Mouse (Mus musculus) heart, embryonic 16.5 days (tissue): Measurements from ENCODE around the gene Gm17334. TPM values are rescaled to one million over a fixed set of nuclear protein-coding genes. Genes with fewer than 3 reads are reported as not detected.

Experiments used
- ATAC-seq: fragments of 200-750 bp; cut with Nextera tagmentation; replicated peaks from 2 replicates; pipeline ENCODE4 v1.8.0; 2017; ENCODE audit warnings: moderate number of reproducible peaks; ENCODE audit not compliant: insufficient read depth, low FRiP score; ENCODE audit errors: extremely low read depth
- H3K27ac ChIP-seq: fragments of 300-500 bp; sonication (generic); 2 replicates; pipeline ENCODE4 v1.5.1; 2014; ENCODE audit warnings: mild to moderate bottlenecking, low read length, control low read depth, moderate library complexity
- H3K27me3 ChIP-seq: fragments of 300-500 bp; sonication (generic); 2 replicates; pipeline ENCODE4 v1.6.1; 2014; ENCODE audit warnings: low read length, mixed read lengths; ENCODE audit not compliant: control insufficient read depth, insufficient read depth
- H3K36me3 ChIP-seq: fragments of 300-500 bp; sonication (generic); 2 replicates; pipeline ENCODE4 v1.6.1; 2014; ENCODE audit not compliant: control insufficient read depth, insufficient read depth
- H3K4me1 ChIP-seq: fragments of 300-500 bp; sonication (generic); 2 replicates; pipeline ENCODE4 v1.6.1; 2014; ENCODE audit warnings: low read length, mixed read lengths; ENCODE audit not compliant: control insufficient read depth, insufficient read depth
- H3K4me2 ChIP-seq: fragments of 300-500 bp; sonication (generic); 2 replicates; pipeline ENCODE4 v1.6.1; 2014; ENCODE audit warnings: low read depth, mild to moderate bottlenecking, control low read depth, low read length
- H3K4me3 ChIP-seq: fragments of 300-500 bp; sonication (generic); 2 replicates; pipeline ENCODE4 v1.5.1; 2014; ENCODE audit warnings: mild to moderate bottlenecking, control low read depth, low read length
- H3K9ac ChIP-seq: fragments of 300-500 bp; sonication (generic); 2 replicates; pipeline ENCODE4 v1.6.1; 2014; ENCODE audit warnings: low read length, control low read depth
- H3K9me3 ChIP-seq: fragments of 300-500 bp; sonication (generic); replicated peaks from 2 replicates; pipeline ENCODE4 v1.6.1; 2016; ENCODE audit warnings: low read length; ENCODE audit not compliant: control insufficient read depth
- WGBS: fragments of 180-500 bp; shearing (Covaris S2); extraction: QIAGEN DNeasy Blood & Tissue Kit; methylation state at CpG from one replicate; pipeline ENCODE4 v1.1.7; 2014; 5-methylcytosine and 5-hydroxymethylcytosine counted together
- polyA plus RNA-seq: library from polyadenylated mRNA; unstranded; fragments of >200 nt; fragmentation: Nextera tagmentation; extraction: Ambion mirVana; gene quantifications from 2 replicates; pipeline ENCODE4 v1.2.1, GENCODE M21; 2015

Gm17334 gene
- polyA plus RNA-seq, 1 experiment from 2014 or later = 0.53 TPM

DNA sequence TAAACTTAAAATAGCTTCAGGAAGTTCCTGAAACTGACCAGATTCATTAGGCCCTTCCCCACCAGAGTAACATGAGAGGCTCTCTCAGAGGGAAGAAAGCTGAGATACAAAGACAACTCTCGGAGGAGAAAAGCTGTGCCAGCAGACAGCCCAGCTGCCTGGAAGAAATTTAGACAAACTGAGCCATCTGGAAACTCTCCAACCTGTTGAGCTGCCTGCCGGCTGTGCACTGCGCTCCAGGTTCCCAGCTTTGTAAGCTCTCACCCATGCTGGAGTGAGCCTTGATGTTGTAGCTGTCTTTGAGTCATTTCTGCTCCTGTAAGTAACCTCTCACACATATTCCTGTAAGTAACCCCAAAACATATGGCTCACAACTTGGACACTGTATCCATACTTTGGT lies 20.0 kb upstream of the Gm17334 start:
- Histone ChIP-seq H3K36me3 (no peaks in the 10 kb centered on the region), H3K27ac (no peak overlapping the region), H3K4me3 (no peak overlapping the region), H3K9ac (no peak overlapping the region), H3K9me3 (peaks cover 4% of the 10 kb centered on the region; the same call in 1 of the 2 replicates), H3K4me1 (peaks cover 27% of the 10 kb centered on the region), H3K4me2 (no peak overlapping the region), H3K27me3 (no peaks in the 10 kb centered on the region)
- no peak for ATAC-seq
- WGBS = 59% methylated on average over 3 of the region's 3 CpGs

DNA sequence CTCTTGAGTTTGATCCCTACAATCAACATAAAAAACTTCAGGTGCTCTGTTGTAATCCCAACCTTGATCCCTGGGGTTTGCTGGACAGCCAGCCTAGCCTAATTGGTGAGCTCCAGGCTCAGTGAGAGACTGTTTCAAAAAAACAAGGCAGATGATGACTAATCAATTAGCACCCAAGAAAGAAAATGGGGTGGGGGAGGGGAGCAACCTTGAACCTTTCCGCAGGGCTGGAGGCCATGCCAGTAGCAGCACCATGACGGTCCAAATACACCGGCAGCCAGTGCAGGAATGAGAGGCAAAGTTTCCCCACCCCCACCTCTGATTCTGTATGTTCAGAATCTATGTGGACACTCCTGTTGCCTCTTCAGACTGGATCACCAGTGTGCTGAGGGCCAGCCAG lies 16.3 kb upstream of the Gm17334 start:
- 59% methylated on average over 3 of the region's 3 CpGs for WGBS
- Histone ChIP-seq H3K9ac (no peak overlapping the region), H3K27ac (no peak overlapping the region), H3K36me3 (no peaks in the 10 kb centered on the region), H3K4me2 (no peak overlapping the region), H3K4me3 (no peak overlapping the region), H3K27me3 (no peaks in the 10 kb centered on the region), H3K4me1 (peaks cover 4% of the 10 kb centered on the region), H3K9me3 (peaks cover 4% of the 10 kb centered on the region; the same call in 1 of the 2 replicates)
- no peak for ATAC-seq

DNA sequence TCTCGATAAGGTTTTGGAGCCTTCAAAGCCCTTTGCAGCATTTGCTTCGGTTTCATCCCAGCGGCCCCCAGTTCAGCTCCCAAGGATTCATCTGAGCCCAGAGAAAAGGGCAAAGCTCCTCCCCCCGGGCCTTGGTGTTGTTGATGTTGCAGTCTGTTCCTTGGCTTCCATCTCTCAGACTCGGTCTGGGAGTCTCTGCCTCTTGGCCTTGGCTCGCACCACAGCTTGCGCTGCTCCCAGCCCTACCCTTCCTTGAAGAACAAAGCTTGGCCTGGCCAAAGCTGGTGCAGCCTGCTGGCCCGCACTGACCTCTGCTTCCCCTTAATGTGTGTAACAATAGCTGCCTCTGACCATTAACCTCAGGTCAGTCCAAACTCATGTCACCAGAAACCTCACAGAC lies 15.2 kb upstream of the Gm17334 start:
- Histone ChIP-seq H3K4me3 (no peak overlapping the region), H3K9me3 (peaks cover 4% of the 10 kb centered on the region; the same call in 1 of the 2 replicates), H3K4me1 (no peaks in the 10 kb centered on the region), H3K27ac (no peak overlapping the region), H3K36me3 (no peaks in the 10 kb centered on the region), H3K4me2 (no peak overlapping the region), H3K9ac (no peak overlapping the region), H3K27me3 (no peaks in the 10 kb centered on the region)
- no peak for ATAC-seq
- 74% methylated on average over 8 of the region's 8 CpGs for WGBS

DNA sequence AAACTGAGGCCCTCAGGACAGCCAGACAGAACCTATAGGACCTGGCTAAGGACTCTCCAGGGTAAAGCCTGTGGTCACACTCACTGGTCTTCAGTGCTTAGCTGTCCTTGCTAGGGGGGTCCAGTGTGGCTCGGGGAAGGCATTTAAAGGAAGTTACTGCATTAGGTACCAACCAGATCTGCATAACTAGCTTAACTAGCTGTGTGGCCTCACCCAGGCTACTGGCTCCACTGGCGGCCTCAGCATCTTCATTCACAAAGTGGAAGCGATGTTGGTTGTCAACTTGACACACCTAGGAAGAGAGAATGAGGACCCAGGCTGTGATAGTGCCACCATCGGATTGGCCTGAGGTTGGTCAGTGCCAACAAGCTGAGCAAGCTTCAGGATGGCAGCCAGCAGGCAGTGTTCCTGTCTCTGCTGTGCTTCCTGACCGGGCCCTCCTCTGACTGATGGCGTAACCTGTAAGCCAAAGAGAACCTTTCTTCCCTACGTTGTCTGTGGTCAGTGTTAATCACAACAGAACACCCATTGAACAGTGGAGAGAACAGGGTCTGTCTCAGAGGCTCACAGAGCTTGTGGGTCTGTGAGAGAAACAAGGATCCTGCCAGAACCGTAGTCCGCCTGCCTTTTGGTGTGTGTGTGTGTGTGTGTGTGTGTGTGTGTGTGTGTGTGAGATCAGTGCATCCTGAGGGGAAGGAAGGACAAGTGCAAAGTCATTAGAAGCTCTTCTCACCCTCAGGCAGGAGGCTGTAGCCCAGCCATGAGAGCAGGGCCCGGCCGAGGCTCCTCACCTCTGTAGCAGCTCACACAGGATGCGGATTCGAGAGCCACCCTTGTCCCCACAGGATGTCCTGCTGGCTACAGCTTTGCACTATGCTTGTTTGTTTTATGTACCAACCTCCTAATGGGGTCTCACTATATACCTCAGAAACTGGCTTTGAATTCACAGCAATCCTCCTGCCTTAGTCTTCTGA lies 13.4 kb upstream of the Gm17334 start:
- no peak for ATAC-seq
- H3K9ac ChIP-seq = no peak overlapping the region
- H3K36me3 ChIP-seq = no peaks in the 10 kb centered on the region
- no peak overlapping the region for H3K4me2 ChIP-seq
- H3K4me1 ChIP-seq = no peaks in the 10 kb centered on the region
- no peak overlapping the region for H3K4me3 ChIP-seq
- no peaks in the 10 kb centered on the region for H3K27me3 ChIP-seq
- peaks cover 4% of the 10 kb centered on the region; the same call in 1 of the 2 replicates for H3K9me3 ChIP-seq
- 75% methylated on average over 13 of the region's 13 CpGs for WGBS
- H3K27ac ChIP-seq = no peak overlapping the region

DNA sequence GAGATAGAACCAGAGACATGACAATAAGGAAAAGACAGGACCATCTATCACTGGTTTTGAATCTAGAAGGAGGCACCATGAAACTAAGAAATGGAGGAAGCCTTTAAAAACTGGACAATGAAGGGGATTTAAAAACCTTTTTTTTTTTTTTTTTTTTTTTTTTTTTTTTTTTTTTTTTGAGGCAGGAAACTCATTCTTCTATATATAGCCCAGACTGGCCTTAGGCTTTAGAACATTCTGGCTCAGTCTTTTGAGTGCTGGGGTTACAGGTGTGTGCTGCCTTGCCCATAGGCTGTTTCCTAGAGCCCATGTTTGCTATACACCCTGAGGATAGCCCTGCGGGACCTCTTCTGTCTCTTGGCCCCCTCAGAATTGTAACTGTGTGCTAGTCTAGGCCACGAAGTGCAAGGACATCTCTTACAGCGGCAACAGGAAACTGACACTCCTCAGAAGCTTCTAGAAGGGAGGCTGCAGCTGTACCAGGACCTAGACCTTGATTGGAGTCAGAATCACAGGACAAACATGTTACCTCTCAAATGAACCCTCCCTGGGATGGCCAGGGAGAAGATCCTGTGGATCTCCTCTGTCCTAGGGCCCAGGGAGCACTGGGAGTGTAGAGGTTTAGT lies 12.4 kb upstream of the Gm17334 start:
- Histone ChIP-seq H3K4me3 (no peak overlapping the region), H3K4me1 (no peaks in the 10 kb centered on the region), H3K9me3 (peaks cover 4% of the 10 kb centered on the region; the same call in 1 of the 2 replicates), H3K27me3 (no peaks in the 10 kb centered on the region), H3K4me2 (no peak overlapping the region), H3K9ac (no peak overlapping the region), H3K36me3 (no peaks in the 10 kb centered on the region), H3K27ac (peak overlapping the region; percentile 48; the same call in 1 of the 2 replicates)
- ATAC-seq = no peak
- 66% methylated on average over 3 of the region's 3 CpGs for WGBS

DNA sequence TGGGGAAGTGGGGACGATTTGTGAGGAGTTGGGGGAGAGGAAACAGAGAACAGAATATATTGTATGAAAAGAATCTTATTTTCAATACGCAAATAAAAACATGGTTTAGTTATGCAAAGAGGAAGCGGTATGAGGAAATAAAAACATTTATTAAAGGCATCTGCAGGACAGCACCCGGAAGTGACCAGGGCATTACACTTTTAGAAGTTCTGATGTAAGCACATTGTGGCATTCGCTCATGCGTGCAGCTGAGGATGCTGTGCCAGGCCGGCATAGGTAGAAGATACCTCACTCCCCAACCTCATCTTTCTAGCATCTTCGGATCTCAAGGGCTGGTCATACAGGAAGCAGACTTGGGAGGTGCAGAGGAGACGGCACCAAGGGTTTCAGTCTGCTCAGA lies 10.3 kb upstream of the Gm17334 start:
- no peaks in the 10 kb centered on the region for H3K9me3 ChIP-seq
- no peak for ATAC-seq
- no peaks in the 10 kb centered on the region for H3K36me3 ChIP-seq
- H3K4me1 ChIP-seq = no peaks in the 10 kb centered on the region
- H3K4me2 ChIP-seq = no peak overlapping the region
- H3K9ac ChIP-seq = no peak overlapping the region
- H3K27me3 ChIP-seq = no peaks in the 10 kb centered on the region
- 84% methylated on average over 9 of the region's 9 CpGs for WGBS
- no peak overlapping the region for H3K27ac ChIP-seq
- H3K4me3 ChIP-seq = no peak overlapping the region

DNA sequence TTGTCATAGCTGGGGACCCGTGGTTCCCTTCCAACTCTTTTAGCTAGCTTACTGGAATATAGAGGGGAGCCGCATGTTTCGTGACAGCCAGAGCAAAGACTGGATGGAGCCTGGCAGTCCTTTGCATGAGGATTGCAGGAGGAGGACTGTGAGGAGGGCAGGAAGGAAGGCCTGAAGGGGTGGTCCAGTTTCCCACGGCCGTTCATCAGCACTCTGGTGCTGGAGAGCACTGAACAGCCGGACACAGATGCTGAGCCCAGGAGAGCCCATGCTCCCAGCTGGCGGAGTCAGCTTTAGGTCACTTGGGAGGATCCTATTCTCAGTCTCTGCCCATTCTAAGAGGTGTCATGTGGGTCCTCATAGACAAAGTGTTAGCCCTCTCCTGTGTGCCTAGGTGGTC lies 9.0 kb upstream of the Gm17334 start:
- Histone ChIP-seq H3K9me3 (no peaks in the 10 kb centered on the region), H3K4me3 (no peak overlapping the region), H3K4me2 (no peak overlapping the region), H3K27me3 (no peaks in the 10 kb centered on the region), H3K4me1 (no peaks in the 10 kb centered on the region), H3K9ac (no peak overlapping the region), H3K27ac (no peak overlapping the region), H3K36me3 (0 out of 2 replicates have a peak, but pooled peaks cover 3% of the 10 kb centered on the region)
- WGBS = 73% methylated on average over 7 of the region's 7 CpGs
- no peak for ATAC-seq

DNA sequence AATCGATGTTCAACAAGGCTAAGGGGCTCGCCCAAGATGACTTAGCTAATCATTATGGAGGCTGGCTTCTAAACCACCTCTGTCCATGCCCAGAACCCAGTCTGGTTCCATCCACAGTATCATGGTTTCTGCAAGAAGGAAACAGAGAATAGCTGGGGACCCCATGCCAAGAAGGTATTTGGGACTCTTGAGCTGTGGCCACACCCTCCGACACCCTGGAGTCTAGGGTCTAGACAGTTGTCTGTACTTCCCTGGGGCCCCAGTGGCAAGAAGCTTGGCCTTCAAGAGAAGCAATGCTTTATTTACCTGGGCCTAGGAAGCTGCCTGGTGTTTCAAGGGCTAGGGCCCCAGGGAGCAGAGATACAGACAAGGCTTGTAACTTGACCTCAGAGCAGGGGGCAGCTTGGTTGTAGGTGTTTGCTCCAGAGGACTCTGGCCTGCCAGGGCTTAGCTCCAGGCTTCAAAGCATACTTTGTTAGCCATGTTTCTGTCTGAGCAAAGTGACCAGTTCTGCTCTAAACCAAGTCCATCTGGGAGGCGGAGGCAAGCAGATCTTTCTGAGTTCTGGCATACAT lies 8.3 kb upstream of the Gm17334 start:
- Histone ChIP-seq H3K4me1 (no peaks in the 10 kb centered on the region), H3K27ac (no peak overlapping the region), H3K4me2 (no peak overlapping the region), H3K9me3 (no peaks in the 10 kb centered on the region), H3K4me3 (no peak overlapping the region), H3K27me3 (no peaks in the 10 kb centered on the region), H3K9ac (no peak overlapping the region), H3K36me3 (peaks cover 5% of the 10 kb centered on the region; the same call in 1 of the 2 replicates)
- ATAC-seq = no peak
- WGBS = 84% methylated on average over 4 of the region's 4 CpGs

DNA sequence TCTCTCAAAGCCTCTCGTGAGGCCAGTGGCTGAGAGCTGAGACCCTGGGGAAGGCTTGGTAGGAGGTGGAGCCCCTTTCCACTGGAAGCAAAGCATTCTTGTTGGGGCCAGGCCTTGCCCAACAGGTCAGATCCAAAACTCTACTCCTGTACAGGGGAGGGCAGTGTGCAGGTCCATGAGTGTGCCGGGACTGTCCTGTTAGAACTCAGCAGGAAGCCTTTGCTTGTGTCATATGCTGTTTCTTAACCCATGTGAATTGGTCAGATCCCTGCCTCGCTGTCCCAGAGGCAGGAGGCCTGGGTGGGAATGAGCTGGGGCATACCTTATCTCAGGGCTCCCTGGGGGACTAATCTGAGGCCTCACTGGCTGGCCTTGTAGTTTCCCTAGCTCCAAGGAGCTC lies 7.3 kb upstream of the Gm17334 start:
- no peaks in the 10 kb centered on the region for H3K9me3 ChIP-seq
- no peaks in the 10 kb centered on the region for H3K4me1 ChIP-seq
- H3K27me3 ChIP-seq = no peaks in the 10 kb centered on the region
- 53% methylated on average over 3 of the region's 3 CpGs for WGBS
- no peak overlapping the region for H3K27ac ChIP-seq
- H3K36me3 ChIP-seq = peaks cover 12% of the 10 kb centered on the region
- no peak overlapping the region for H3K4me3 ChIP-seq
- no peak for ATAC-seq
- H3K4me2 ChIP-seq = no peak overlapping the region
- H3K9ac ChIP-seq = no peak overlapping the region
